Mouse (Mus musculus) limb, embryonic 12.5 days (tissue): Measurements from ENCODE around the gene Lrrc36. TPM values are rescaled to one million over a fixed set of nuclear protein-coding genes. Genes with fewer than 3 reads are reported as not detected.

ENCODE experiments used
- ATAC-seq: fragments of 200-750 bp; cut with Nextera tagmentation; 2 replicates; pipeline ENCODE4 v1.8.0; 2017; ENCODE audit warnings: low read depth, moderate TSS enrichment; ENCODE audit not compliant: insufficient number of reproducible peaks, insufficient read depth, low FRiP score, low TSS enrichment
- H3K27ac ChIP-seq: fragments of 300-500 bp; sonication (generic); 2 replicates; pipeline ENCODE4 v1.5.1; 2016; ENCODE audit warnings: mild to moderate bottlenecking, moderate library complexity
- H3K27me3 ChIP-seq: fragments of 300-500 bp; sonication (generic); 2 replicates; pipeline ENCODE4 v1.6.1; 2016; ENCODE audit warnings: mild to moderate bottlenecking, moderate library complexity
- H3K36me3 ChIP-seq: fragments of 300-500 bp; sonication (generic); 2 replicates; pipeline ENCODE4 v1.6.1; 2016; ENCODE audit warnings: mild to moderate bottlenecking, moderate library complexity
- H3K4me1 ChIP-seq: fragments of 300-500 bp; sonication (generic); replicated peaks from 2 replicates; pipeline ENCODE4 v1.6.1; 2016
- H3K4me2 ChIP-seq: fragments of 300-500 bp; sonication (generic); 2 replicates; pipeline ENCODE4 v1.6.1; 2016; ENCODE audit warnings: mild to moderate bottlenecking, moderate library complexity
- H3K4me3 ChIP-seq: fragments of 300-500 bp; sonication (generic); replicated peaks from 2 replicates; pipeline ENCODE4 v1.5.1; 2016; ENCODE audit warnings: mild to moderate bottlenecking
- H3K9ac ChIP-seq: fragments of 300-500 bp; sonication (generic); replicated peaks from 2 replicates; pipeline ENCODE4 v1.6.1; 2016; ENCODE audit warnings: mild to moderate bottlenecking, moderate library complexity
- H3K9me3 ChIP-seq: fragments of 300-500 bp; sonication (generic); 2 replicates; pipeline ENCODE4 v1.6.1; 2016; ENCODE audit warnings: mild to moderate bottlenecking, moderate library complexity
- WGBS: fragments of 180-500 bp; shearing (Covaris S2); methylation state at CpG from one replicate; pipeline ENCODE4 v1.1.7; 2016; 5-methylcytosine and 5-hydroxymethylcytosine counted together
- polyA plus RNA-seq: library from polyadenylated mRNA; unstranded; fragments of >200 nt; fragmentation: Nextera tagmentation; extraction: Ambion mirVana; gene quantifications from 2 replicates; pipeline ENCODE4 v1.2.1, GENCODE M21; 2016

Lrrc36 gene
- polyA plus RNA-seq, 1 experiment from 2014 or later = 0.39 TPM

GRCm38 (mm10) chr8:105393915-105394314 lies 19.5 kb upstream of the Lrrc36 start:
- WGBS = 76% methylated on average over 7 of the region's 7 CpGs
- Histone ChIP-seq H3K4me2 (no peak overlapping the region), H3K4me1 (no peaks in the 10 kb centered on the region), H3K36me3 (no peaks in the 10 kb centered on the region), H3K27ac (no peak overlapping the region), H3K27me3 (no peaks in the 10 kb centered on the region), H3K9me3 (no peaks in the 10 kb centered on the region), H3K4me3 (no peak overlapping the region), H3K9ac (no peak overlapping the region)
- no peak for ATAC-seq

- WGBS = 24% methylated on average over 3 of the region's 3 CpGs
- Histone ChIP-seq H3K27me3 (no peaks in the 10 kb centered on the region), H3K4me1 (no peaks in the 10 kb centered on the region), H3K4me3 (no peak overlapping the region), H3K36me3 (no peaks in the 10 kb centered on the region), H3K9ac (no peak overlapping the region), H3K4me2 (no peak overlapping the region), H3K9me3 (peaks cover 3% of the 10 kb centered on the region; the same call in 1 of the 2 replicates), H3K27ac (no peak overlapping the region)
- ATAC-seq = no peak
These were observed 15.6 kb upstream of the Lrrc36 start for GRCm38 (mm10) chr8:105397747-105398146.

- no peaks in the 10 kb centered on the region for H3K27me3 ChIP-seq
- no peaks in the 10 kb centered on the region for H3K4me1 ChIP-seq
- no peaks in the 10 kb centered on the region for H3K36me3 ChIP-seq
- H3K4me2 ChIP-seq = no peak overlapping the region
- H3K4me3 ChIP-seq = no peak overlapping the region
- H3K9ac ChIP-seq = no peak overlapping the region
- no peak overlapping the region for H3K27ac ChIP-seq
- 85% methylated on average over 5 of the region's 5 CpGs for WGBS
- peaks cover 3% of the 10 kb centered on the region; the same call in 1 of the 2 replicates for H3K9me3 ChIP-seq
- no peak for ATAC-seq
These were observed 13.4 kb upstream of the Lrrc36 start for GRCm38 (mm10) chr8:105400016-105400415.

- Histone ChIP-seq H3K36me3 (no peaks in the 10 kb centered on the region), H3K4me1 (no peaks in the 10 kb centered on the region), H3K4me3 (no peak overlapping the region), H3K4me2 (no peak overlapping the region), H3K9me3 (peaks cover 3% of the 10 kb centered on the region; the same call in 1 of the 2 replicates), H3K27me3 (no peaks in the 10 kb centered on the region), H3K27ac (no peak overlapping the region), H3K9ac (no peak overlapping the region)
- ATAC-seq = no peak
- 90% methylated on average over 8 of the region's 8 CpGs for WGBS
These were observed 9.9 kb upstream of the Lrrc36 start for GRCm38 (mm10) chr8:105403467-105403866.

GRCm38 (mm10) chr8:105404496-105404895 lies 8.9 kb upstream of the Lrrc36 start:
- ATAC-seq = no peak
- Histone ChIP-seq H3K9ac (no peak overlapping the region), H3K4me1 (no peaks in the 10 kb centered on the region), H3K9me3 (peaks cover 3% of the 10 kb centered on the region; the same call in 1 of the 2 replicates), H3K4me2 (no peak overlapping the region), H3K27me3 (no peaks in the 10 kb centered on the region), H3K27ac (no peak overlapping the region), H3K36me3 (no peaks in the 10 kb centered on the region), H3K4me3 (no peak overlapping the region)
- 69% methylated on average over 1 of the region's 1 CpGs for WGBS

DNA sequence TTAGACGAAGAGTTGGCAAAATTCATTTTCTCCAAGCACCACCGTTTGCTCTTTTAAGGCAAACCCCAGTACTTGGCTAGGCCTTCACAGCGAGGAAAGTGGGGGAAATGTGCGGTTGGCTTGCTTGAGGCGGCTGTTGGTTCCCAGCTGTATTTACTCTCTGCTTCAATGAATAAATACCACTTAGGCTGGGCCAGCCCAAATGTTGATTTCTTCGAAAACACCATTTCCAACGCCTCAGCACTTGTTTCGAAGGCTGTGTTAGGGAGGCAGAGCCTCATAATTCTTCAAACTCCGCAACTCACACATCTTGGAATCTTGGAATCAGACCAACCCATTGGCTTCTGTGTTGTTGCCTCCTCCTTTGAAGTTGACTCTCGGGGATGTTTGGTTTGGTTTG lies 7.0 kb upstream of the Lrrc36 start:
- Histone ChIP-seq H3K4me1 (no peaks in the 10 kb centered on the region), H3K4me2 (no peak overlapping the region), H3K9me3 (no peaks in the 10 kb centered on the region), H3K27ac (no peak overlapping the region), H3K4me3 (no peak overlapping the region), H3K27me3 (no peaks in the 10 kb centered on the region), H3K36me3 (no peaks in the 10 kb centered on the region), H3K9ac (no peak overlapping the region)
- WGBS = 76% methylated on average over 10 of the region's 10 CpGs
- no peak for ATAC-seq

GRCm38 (mm10) chr8:105408331-105408730 lies 5.0 kb upstream of the Lrrc36 start:
- 66% methylated on average over 7 of the region's 7 CpGs for whole genome bisulfite sequencing
- Histone ChIP-seq H3K9ac (no peak overlapping the region), H3K27me3 (peaks cover 12% of the 10 kb centered on the region), H3K27ac (no peak overlapping the region), H3K9me3 (peaks cover 4% of the 10 kb centered on the region; the same call in 1 of the 2 replicates), H3K4me3 (no peak overlapping the region), H3K4me2 (no peak overlapping the region), H3K4me1 (peaks cover 1% of the 10 kb centered on the region), H3K36me3 (no peaks in the 10 kb centered on the region)
- no peak for ATAC-seq

- no peak for ATAC-seq
- H3K9me3 ChIP-seq = peaks cover 6% of the 10 kb centered on the region; the same call in 1 of the 2 replicates
- H3K4me2 ChIP-seq = no peak overlapping the region
- peaks cover 7% of the 10 kb centered on the region for H3K4me1 ChIP-seq
- no peak overlapping the region for H3K27ac ChIP-seq
- H3K9ac ChIP-seq = no peak overlapping the region
- WGBS = 87% methylated on average over 6 of the region's 6 CpGs
- H3K36me3 ChIP-seq = no peaks in the 10 kb centered on the region
- H3K4me3 ChIP-seq = no peak overlapping the region
- H3K27me3 ChIP-seq = peaks cover 28% of the 10 kb centered on the region
These were observed 3.4 kb upstream of the Lrrc36 start for GRCm38 (mm10) chr8:105409947-105410346.

GRCm38 (mm10) chr8:105418992-105419391 lies 5.6 kb downstream of the Lrrc36 start:
- no peak overlapping the region for H3K4me2 ChIP-seq
- H3K9ac ChIP-seq = no peak overlapping the region
- no peak overlapping the region for H3K4me3 ChIP-seq
- WGBS = 84% methylated on average over 2 of the region's 2 CpGs
- ATAC-seq = no peak
- H3K9me3 ChIP-seq = no peaks in the 10 kb centered on the region
- no peaks in the 10 kb centered on the region for H3K36me3 ChIP-seq
- H3K27ac ChIP-seq = no peak overlapping the region
- peaks cover 19% of the 10 kb centered on the region for H3K27me3 ChIP-seq
- no peaks in the 10 kb centered on the region for H3K4me1 ChIP-seq

DNA sequence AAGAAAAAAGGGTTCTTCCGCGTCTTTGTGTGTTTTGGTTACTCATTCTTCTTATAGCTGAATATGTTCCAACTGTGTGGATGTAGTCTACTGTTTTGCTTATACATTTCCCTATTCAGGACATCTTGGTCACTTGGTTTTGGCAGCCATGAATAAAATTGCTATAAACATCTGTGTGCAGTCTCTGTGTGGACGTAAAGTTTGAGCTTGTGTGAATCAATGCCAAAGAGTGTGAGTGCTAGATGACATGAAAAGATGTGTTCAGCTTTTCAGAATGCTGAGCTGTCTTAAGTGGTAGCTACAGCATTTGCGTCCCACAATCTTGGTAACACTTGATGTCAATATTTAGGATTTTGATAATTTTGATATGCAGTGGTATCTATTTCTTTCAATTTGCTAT lies 6.4 kb downstream of the Lrrc36 start:
- WGBS = 91% methylated on average over 4 of the region's 4 CpGs
- no peaks in the 10 kb centered on the region for H3K4me1 ChIP-seq
- ATAC-seq = no peak
- H3K27ac ChIP-seq = no peak overlapping the region
- peaks cover 11% of the 10 kb centered on the region; the same call in 1 of the 2 replicates for H3K27me3 ChIP-seq
- H3K4me2 ChIP-seq = no peak overlapping the region
- no peaks in the 10 kb centered on the region for H3K9me3 ChIP-seq
- no peaks in the 10 kb centered on the region for H3K36me3 ChIP-seq
- H3K9ac ChIP-seq = no peak overlapping the region
- H3K4me3 ChIP-seq = no peak overlapping the region

GRCm38 (mm10) chr8:105422006-105422405 lies 8.6 kb downstream of the Lrrc36 start:
- no peaks in the 10 kb centered on the region for H3K9me3 ChIP-seq
- no peak overlapping the region for H3K4me2 ChIP-seq
- 0 out of 2 replicates have a peak, but pooled peaks cover 4% of the 10 kb centered on the region for H3K27me3 ChIP-seq
- no peaks in the 10 kb centered on the region for H3K4me1 ChIP-seq
- ATAC-seq = no peak
- no peak overlapping the region for H3K27ac ChIP-seq
- WGBS = 65% methylated on average over 1 of the region's 1 CpGs
- no peak overlapping the region for H3K9ac ChIP-seq
- no peaks in the 10 kb centered on the region for H3K36me3 ChIP-seq
- no peak overlapping the region for H3K4me3 ChIP-seq

GRCm38 (mm10) chr8:105426878-105427277 lies 13.5 kb downstream of the Lrrc36 start:
- Histone ChIP-seq H3K27me3 (no peaks in the 10 kb centered on the region), H3K4me3 (no peak overlapping the region), H3K9me3 (no peaks in the 10 kb centered on the region), H3K9ac (no peak overlapping the region), H3K27ac (no peak overlapping the region), H3K4me2 (no peak overlapping the region), H3K4me1 (no peaks in the 10 kb centered on the region), H3K36me3 (no peaks in the 10 kb centered on the region)
- WGBS = 77% methylated on average over 6 of the region's 6 CpGs
- ATAC-seq = no peak
